Mouse (Mus musculus) inflammation-experienced regulatory T-cells, adult 6 months (primary cell): ENCODE data around the gene Ppp2ca. TPM values are rescaled to one million over a fixed set of nuclear protein-coding genes. Genes with fewer than 3 reads are reported as not detected.
A peak's percentile ranks its signal among the peaks of the same experiment; 100 is the strongest.

Experiments used
- ATAC-seq: one replicate; pipeline ENCODE4 v1.8.0; 2017
- polyA plus RNA-seq, 3 experiments: library from polyadenylated mRNA; unstranded; fragments of 100-300 nt; shearing (Covaris generic); gene quantifications; one replicate each; pipeline ENCODE4 v1.2.1; 2017

Ppp2ca gene
- 10 to 100 TPM; 14.5 to 15.1 (median 14.5) TPM for polyA plus RNA-seq

- peak; percentile 92 for ATAC-seq
These were observed at the start of gene Ppp2ca for GRCm38 (mm10) chr11:52098398-52098946. Ppp2ca (plus strand) TSS chr11:52098681.

DNA sequence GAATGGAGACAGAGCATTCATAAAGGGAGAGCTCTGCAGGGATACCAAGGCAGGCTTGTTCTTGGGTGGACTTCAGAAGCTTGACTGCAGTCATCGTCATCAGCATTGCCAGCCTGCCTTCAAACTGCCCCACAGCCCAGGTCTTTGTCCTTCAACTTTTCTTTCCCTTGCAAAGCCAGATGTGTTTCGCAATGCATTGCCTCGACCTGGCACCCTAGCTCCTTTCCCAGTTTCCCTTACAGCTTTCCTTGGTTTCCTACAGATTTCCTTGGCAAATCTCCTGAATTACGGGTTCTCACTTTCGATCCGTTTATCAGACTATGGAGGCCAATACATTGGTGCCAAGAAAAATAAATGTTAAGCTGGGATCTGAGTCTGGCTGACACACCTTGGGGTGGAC is 45.1 kb upstream of the Ppp2ca start:
- ATAC-seq = no peak

DNA sequence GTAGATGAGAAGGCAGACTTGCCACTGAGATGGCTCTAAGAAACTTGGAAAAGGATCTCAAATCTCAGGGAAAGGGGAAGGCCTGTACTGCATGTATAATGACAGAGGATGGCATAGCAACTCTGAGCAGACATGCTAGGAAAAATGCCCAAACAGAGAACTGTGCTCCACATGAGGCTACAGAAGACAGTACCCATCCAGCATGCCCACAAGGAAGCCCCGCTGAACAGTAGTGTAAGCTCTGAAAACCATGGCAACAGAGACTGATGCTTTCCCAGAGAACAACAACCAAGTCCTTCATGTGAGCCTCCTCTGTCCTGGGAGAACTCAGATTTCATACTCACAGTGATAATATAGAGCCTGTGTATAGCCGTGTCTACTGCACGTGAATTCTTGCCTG is 43.8 kb upstream of the Ppp2ca start:
- no peak for ATAC-seq

GRCm38 (mm10) chr11:52056198-52056597 is 42.3 kb upstream of the Ppp2ca start:
- no peak for ATAC-seq

- ATAC-seq = no peak
These were observed 39.5 kb upstream of the Ppp2ca start for GRCm38 (mm10) chr11:52059001-52059400.

GRCm38 (mm10) chr11:52060315-52060714 is 38.2 kb upstream of the Ppp2ca start:
- no peak for ATAC-seq

DNA sequence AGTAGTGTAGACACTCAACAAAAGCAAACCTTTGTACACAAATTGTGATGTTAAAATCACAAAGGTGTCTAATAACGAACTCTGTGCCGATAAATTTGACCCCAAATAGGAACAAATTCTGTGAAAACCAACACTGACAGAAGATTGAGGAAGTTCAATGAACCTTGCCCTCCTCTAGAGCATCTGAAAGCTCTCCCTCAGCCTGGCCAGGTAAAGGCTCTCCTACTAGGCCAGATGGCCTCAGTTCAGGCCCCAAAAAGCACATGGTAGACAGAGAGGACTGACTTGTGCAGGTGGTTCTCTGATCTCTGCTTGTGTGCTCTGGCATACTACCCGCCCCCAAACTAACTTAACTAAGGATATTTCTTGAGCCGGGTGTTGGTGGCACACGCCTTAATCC is 36.1 kb upstream of the Ppp2ca start:
- no peak for ATAC-seq

GRCm38 (mm10) chr11:52064398-52064797 is 34.1 kb upstream of the Ppp2ca start:
- no peak for ATAC-seq

DNA sequence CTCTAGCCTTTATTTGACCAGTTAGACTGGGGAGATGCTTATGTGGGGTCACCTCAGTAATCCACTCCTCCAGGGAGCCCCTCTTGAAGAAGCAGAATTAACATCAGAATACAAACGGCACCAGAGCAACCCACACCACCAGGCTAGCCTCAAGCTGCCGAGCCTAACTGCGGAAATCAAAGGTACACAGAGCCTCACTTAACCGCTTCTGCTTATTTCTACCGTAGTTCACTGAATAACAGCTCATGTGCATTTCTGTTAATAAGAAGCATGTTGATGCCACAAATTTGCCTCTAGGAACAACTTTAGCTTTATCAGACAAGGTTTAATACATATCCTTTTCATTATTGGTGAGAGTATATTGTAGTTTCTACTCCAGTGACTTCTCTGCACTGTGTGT is 32.6 kb upstream of the Ppp2ca start:
- ATAC-seq = peak; percentile 58

GRCm38 (mm10) chr11:52071768-52072167 is 26.7 kb upstream of the Ppp2ca start:
- ATAC-seq = no peak

- ATAC-seq = no peak
These were observed 24.8 kb upstream of the Ppp2ca start for GRCm38 (mm10) chr11:52073528-52074170.

GRCm38 (mm10) chr11:52074626-52075470 is 23.6 kb upstream of the Ppp2ca start:
- ATAC-seq = no peak

DNA sequence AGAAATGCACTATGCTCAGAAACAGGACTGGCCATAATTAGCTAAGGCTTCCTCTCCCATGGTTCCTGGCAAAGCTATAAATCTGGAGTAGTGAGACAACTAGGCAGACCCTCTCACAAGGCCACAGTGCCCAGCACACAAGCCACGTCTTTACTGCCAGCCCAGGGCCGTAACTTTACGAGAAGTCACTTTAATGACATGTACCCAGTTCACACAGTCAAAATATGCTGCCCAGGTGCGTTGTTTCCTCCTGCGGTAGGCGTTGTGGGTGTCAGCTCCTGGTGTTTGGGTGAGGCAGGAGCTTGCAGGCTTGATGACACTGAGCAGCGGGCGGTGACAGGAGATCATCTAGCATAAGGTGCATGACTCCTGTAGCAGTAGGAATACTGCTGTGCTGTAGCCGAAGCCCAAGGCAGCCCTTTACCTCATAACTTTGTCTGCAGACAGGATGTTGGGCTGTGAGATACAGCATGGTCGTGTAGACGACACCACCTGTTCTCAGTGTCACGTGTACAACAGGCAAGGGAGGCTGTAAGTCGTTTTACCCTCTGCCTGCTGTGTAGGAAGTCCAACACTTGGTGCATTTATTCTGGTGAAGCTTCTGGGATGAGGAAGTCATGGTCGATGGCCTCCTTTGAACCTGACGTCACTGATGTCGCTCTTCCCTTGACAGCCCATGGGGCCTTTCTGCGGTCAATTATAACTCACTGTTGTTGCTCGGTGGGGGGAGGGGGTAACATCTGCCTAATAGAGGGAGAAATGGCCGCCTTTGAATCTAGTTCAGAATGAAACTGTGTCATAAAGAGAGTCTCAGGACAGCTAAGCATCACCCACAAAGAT is 22.5 kb upstream of the Ppp2ca start:
- ATAC-seq = peak; percentile 88

- ATAC-seq = no peak
These were observed 21.6 kb upstream of the Ppp2ca start for GRCm38 (mm10) chr11:52076742-52077352.

DNA sequence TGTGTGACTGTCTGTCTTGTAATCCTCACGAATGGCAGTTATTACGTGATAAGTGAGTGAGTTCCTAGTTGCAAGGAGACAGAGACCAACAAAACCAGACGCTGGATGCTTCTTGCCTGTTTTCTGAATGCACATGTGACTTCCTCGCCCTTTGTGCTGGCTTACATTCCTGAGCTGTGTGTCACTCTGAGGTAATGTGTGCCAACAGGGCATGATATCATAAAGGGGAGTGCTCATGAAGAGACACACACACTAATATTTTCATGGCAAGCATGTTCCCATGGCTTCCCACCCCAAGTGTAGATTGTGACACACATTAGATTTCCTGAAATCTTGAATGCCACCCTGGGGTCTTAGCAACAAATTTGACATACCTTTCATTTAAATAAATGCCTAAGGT is 20.5 kb upstream of the Ppp2ca start:
- ATAC-seq = no peak

DNA sequence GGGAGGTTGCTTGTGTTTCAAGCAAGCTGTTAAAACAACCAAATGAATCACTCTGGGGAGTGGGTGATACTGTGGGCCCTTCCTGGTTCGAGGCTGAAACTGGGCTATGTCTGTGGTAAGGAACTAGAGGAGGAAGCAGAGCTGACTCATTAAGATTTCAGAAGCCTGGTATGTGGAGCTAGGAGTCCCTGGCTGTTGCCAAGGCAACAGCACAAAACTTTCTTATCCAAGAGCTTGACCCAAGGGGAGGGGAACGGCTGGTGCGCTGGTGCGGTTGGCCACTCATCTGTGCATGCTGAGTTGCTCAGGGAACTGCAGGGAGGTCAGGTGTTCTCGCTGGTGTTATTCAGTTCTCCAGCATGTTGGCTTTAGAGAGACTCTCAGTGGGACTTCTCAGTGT is 18.5 kb upstream of the Ppp2ca start:
- no peak for ATAC-seq

- ATAC-seq = no peak
These were observed 17.8 kb upstream of the Ppp2ca start for GRCm38 (mm10) chr11:52080656-52081055.

- ATAC-seq = no peak
These were observed 12.7 kb upstream of the Ppp2ca start for GRCm38 (mm10) chr11:52085857-52086203.

GRCm38 (mm10) chr11:52086204-52086864 is 12.1 kb upstream of the Ppp2ca start:
- ATAC-seq = no peak

DNA sequence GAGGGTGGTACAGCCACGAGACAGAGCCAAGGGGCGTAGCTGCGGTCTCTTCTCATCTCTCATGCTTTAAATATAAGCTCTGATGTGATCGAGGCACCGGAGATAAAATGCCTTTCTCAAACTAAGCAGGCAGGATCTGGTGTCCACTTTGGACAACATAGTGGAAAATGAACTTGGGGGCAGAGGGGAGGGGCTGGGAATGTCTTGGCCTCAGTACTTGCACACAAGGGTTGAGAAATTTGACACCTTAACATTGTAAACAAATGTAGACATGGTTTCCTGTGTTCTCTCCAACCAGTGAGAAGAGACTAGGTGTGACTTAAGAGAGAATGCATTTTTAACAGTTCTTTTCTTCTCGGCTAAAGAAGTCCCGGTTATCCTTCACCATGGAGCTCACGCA is 9.2 kb upstream of the Ppp2ca start:
- ATAC-seq = no peak

DNA sequence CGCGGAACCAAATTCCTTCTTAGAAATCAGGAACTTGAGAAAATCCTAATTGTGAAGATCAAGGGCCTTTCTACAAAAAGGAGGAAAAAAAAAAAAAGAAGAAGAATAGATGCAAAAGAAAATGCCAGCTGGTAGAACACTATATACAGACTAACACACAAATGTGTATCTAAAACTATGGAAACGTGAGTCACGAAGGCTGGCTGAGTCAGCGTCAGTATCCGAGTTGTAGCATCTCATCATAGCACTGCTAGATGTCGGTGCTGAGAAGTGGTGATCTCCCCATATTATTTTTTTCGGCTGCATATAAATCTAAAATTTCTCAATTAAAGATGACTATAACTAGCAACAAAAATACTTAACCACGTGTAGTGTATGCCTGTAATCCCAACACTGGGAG is 7.2 kb upstream of the Ppp2ca start:
- no peak for ATAC-seq

DNA sequence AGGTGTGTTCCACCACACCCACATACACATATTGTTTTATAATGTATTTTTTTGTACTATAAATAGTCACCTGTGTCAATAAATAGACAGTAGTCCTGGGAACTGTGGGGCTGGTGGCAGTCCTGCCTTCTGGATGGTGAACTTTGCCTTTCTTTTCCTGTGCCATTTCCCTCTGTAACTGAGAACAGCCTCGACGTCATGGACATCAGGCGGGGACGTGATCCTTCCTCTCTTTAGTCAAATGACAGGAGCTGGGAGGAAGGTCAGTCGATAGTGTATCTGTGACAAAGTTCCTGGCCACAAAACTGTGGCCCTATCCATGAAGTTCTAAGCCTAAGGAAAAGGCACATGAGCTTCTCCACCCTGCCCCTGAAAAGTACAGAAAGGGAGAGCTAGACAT is 3.9 kb upstream of the Ppp2ca start:
- no peak for ATAC-seq
